Mouse (Mus musculus) cortical plate, adult 2 months (tissue): ENCODE measurements around the gene Ttc6.

Experiments used
- CTCF ChIP-seq: fragments of 200-500 bp; IDR thresholded peaks from 2 replicates; pipeline ENCODE4 v1.5.1; 2011; ENCODE audit warnings: mild to moderate bottlenecking, control low read depth, low read length; ENCODE audit not compliant: insufficient read depth; ENCODE audit errors: extremely low read depth
- POLR2A ChIP-seq: fragments of 200-500 bp; IDR thresholded peaks from 2 replicates; pipeline ENCODE4 v1.6.1; 2011; ENCODE audit warnings: mild to moderate bottlenecking, low read length, control low read depth; ENCODE audit not compliant: insufficient read depth; ENCODE audit errors: extremely low read depth

DNA sequence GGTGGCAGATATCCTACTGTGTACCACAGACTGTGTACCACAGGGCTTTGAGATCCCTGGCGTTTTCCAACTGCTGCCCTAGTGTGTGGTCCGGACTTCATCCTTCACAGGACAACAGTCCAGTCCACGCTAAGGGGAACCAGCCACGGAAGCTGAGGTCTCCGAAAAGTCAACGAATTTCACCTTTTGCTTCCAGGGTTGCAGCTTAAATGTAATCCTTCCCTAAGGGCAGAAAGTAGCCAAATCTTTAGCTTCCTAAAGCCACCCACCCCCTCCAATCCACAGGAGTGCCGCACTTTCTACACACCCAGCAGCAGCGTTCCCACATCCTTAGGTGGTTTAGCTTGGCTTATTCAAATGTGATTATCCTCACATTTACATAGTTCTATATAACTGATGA lies 13.0 kb upstream of the Ttc6 start:
- TF ChIP-seq POLR2A (no peak), CTCF (no peak)
